Mouse (Mus musculus): ENCODE results near the gene 1190005I06Rik.
A peak's percentile ranks its signal among the peaks of the same experiment; 100 is the strongest.

DNA sequence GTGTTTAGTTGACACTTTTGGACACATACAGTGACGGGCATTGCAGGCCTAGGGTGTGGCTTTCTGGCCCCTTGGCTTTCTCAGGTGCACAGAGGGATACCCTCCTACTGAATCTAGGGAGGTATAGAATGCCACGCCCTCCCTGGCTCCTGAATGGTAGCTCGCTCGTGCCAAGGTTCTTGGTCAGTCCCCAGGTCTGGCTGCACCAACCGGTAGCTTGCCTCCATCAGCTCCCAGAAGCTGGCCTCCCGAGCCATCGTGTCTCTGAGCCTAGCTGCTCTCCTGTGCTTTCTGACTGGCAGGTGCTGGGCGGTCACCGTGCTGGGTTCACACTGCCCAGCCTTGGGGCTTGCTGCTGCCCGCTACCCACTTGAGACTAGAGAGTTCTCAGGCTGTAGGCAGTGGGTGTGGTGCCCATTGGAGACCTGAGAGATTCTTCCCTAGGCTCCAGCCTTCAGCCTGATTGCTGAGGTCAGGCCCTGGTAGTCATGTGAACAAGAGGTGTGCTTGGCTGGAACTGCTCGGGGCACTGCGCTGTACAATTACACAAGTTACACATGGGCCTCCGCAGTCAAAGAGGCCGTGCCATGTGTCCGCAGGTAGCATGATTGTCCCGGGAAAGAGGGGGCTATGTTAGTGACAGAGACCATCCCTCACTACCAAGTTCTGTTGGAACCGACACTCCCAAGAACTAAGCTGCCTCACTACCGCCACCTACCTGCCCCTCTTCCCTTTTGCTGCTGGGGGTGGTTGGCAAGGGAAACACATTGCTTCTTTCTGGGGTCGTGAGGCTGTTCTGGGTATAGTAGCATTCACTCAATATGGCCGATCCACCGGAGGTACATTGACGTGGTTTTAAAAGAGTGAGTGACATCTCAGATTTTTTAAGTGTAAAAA lies 85.6 kb downstream of the 1190005I06Rik start:
- TF ChIP-seq MYOG (IDR thresholded peaks at IDR 0.05; ENCODE audit: control insufficient read depth, extremely low read depth, insufficient read length): no peak
- peak; percentile 55 for TF ChIP-seq CTCF (IDR thresholded peaks at IDR 0.05; ENCODE audit: control insufficient read depth, insufficient read depth, insufficient read length)
- TF ChIP-seq MAX (IDR thresholded peaks at IDR 0.05): no peak
- no peak for TF ChIP-seq USF1 (IDR thresholded peaks at IDR 0.05; ENCODE audit: low read depth)
- no peak for TF ChIP-seq MYOD1 (IDR thresholded peaks at IDR 0.05; ENCODE audit: control insufficient read depth, insufficient read length, low read depth)

All from C2C12 (cell line).